Mouse (Mus musculus) heart, postnatal 14 days (tissue): ENCODE measurements around the gene Gm5861. TPM values are rescaled to one million over a fixed set of nuclear protein-coding genes. Genes with fewer than 3 reads are reported as not detected.
A peak's percentile ranks its signal among the peaks of the same experiment; 100 is the strongest.
"Not testable (repeated sequence)": the region's sequence is repeated elsewhere in the genome, so short reads cannot be mapped to it uniquely, and the experiment has no call there.

ENCODE experiments used
- DNase-seq, 2 experiments: peaks; one replicate each; pipeline ENCODE4 v3.0.0; 2021 to 2022
- intact Hi-C: fragments of 180-260 bp; cut with DNase I; formaldehyde crosslinking; loops from one replicate; pipeline ENCODE4 v1.15.1; 2025
- long read RNA-seq, 2 experiments: library from polyadenylated mRNA; stranded (forward); transcript quantifications; one replicate each; pipeline ENCODE4 v2.0.0; 2021
- total RNA-seq, 2 experiments: library from RNA; stranded (reverse); gene quantifications; 2 replicates each; pipeline ENCODE4 v1.2.3; 2021

Gene Gm5861
- not detected for total RNA-seq
- long read RNA-seq, experiment 1: 0 reads
- long read RNA-seq, experiment 2: 0 reads

- DNase-seq, intact Hi-C loops: not testable (repeated sequence)
These were observed at the start of gene Gm5861 for GRCm38 (mm10) chr5:11182772-11183171. TSS of gene Gm5861 (plus strand) at chr5:11183072.

GRCm38 (mm10) chr5:11138031-11138430 is 44.8 kb upstream of the Gm5861 start:
- DNase-seq: peak in 1 of 2 experiments; percentile 1
- intact Hi-C loops: not testable (repeated sequence)

Other genes with a start within 250 kb of the Gm5861 start
- gene Gm8871, start 235.3 kb upstream of the Gm5861 start, total RNA-seq: not detected
- gene Gm8857, start 235.3 kb upstream of the Gm5861 start, total RNA-seq: not detected
- not detected for gene Gm8879, start 55.4 kb upstream of the Gm5861 start, total RNA-seq
- gene Gm8890, start 73.0 kb downstream of the Gm5861 start, total RNA-seq: not detected
- not detected for gene Speer1, start 158.4 kb downstream of the Gm5861 start, total RNA-seq
- gene Gm8897, start 233.3 kb downstream of the Gm5861 start, total RNA-seq: not detected